Mouse (Mus musculus) forebrain, postnatal 0 days (tissue): Measurements from ENCODE around the gene Tmem198b. TPM values are rescaled to one million over a fixed set of nuclear protein-coding genes. Genes with fewer than 3 reads are reported as not detected.

Source experiments
- ATAC-seq: fragments of 200-750 bp; cut with Nextera tagmentation; 2 replicates; pipeline ENCODE4 v1.8.0; 2017; ENCODE audit warnings: mild to moderate bottlenecking, moderate library complexity
- DNase-seq: peaks from one replicate; pipeline ENCODE4 v3.0.0-alpha.2; 2015
- H3K27ac ChIP-seq: fragments of 300-500 bp; sonication (generic); 2 replicates; pipeline ENCODE4 v1.5.1; 2014; ENCODE audit warnings: low read depth, mild to moderate bottlenecking, antibody characterized with exemption, low read length, moderate library complexity, mixed read lengths
- H3K27me3 ChIP-seq: fragments of 300-500 bp; sonication (generic); 2 replicates; pipeline ENCODE4 v1.6.1; 2014; ENCODE audit warnings: mild to moderate bottlenecking, low read length, mixed read lengths; ENCODE audit not compliant: insufficient read depth
- H3K36me3 ChIP-seq: fragments of 300-500 bp; sonication (generic); 2 replicates; pipeline ENCODE4 v1.6.1; 2014; ENCODE audit warnings: mild to moderate bottlenecking, moderate library complexity; ENCODE audit not compliant: insufficient read depth
- H3K4me1 ChIP-seq: fragments of 300-500 bp; sonication (generic); 2 replicates; pipeline ENCODE4 v1.6.1; 2014; ENCODE audit warnings: antibody characterized with exemption; ENCODE audit not compliant: insufficient read depth
- H3K4me2 ChIP-seq: fragments of 300-500 bp; sonication (generic); 2 replicates; pipeline ENCODE4 v1.6.1; 2014; ENCODE audit warnings: low read depth, mild to moderate bottlenecking, moderate library complexity
- H3K4me3 ChIP-seq: fragments of 300-500 bp; sonication (generic); 2 replicates; pipeline ENCODE4 v1.5.1; 2014; ENCODE audit warnings: low read depth, low read length, mixed read lengths
- H3K9ac ChIP-seq: fragments of 300-500 bp; sonication (generic); 2 replicates; pipeline ENCODE4 v1.6.1; 2014; ENCODE audit warnings: mild to moderate bottlenecking
- H3K9me3 ChIP-seq: fragments of 300-500 bp; sonication (generic); 2 replicates; pipeline ENCODE4 v1.6.1; 2016; ENCODE audit warnings: low read length
- CTCF ChIP-seq: sonication (generic); IDR thresholded peaks from 2 replicates; pipeline ENCODE4 v1.5.1; 2016; ENCODE audit warnings: antibody characterized with exemption, control low read depth, low read depth
- WGBS: fragments of 180-500 bp; shearing (Covaris S2); extraction: QIAGEN DNeasy Blood & Tissue Kit; methylation state at CpG from one replicate; pipeline ENCODE4 v1.1.7; 2014; 5-methylcytosine and 5-hydroxymethylcytosine counted together
- polyA plus RNA-seq: library from polyadenylated mRNA; unstranded; fragments of >200 nt; fragmentation: Nextera tagmentation; extraction: Ambion mirVana; gene quantifications from 2 replicates; pipeline ENCODE4 v1.2.1, GENCODE M21; 2015
- total RNA-seq: library from RNA; depleted of rRNA; stranded (reverse); fragments of >200 nt; gene quantifications from 2 replicates; pipeline ENCODE4 v1.2.3, GENCODE M21; 2014

Tmem198b gene
- total and polyA plus RNA-seq, 2 experiments from 2014 or later, result 12.9 to 14.6 TPM

DNA sequence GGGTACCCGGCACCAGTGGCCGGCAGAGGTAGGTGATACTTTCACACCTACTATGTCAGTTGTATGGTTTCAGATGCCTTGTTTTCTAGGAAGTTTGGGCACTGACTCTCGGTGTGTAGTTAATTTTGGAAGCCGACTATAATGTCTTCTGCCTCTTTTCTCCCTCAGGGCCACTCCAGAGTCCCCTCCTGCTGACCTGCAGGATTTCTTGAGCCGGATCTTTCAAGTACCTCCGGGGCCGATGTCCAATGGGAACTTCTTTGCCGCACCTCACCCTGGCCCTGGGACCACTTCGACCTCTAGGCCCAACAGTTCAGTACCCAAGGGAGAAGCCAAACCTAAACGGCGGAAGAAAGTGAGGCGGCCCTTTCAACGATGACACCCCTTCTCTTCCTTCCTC is 12.9 kb upstream of the Tmem198b start, which contains the start of gene Sarnp:
Gene Sarnp (plus strand): TSS at position 301 of the 400 bp plus-strand sequence.
- ATAC-seq (no peak), DNase-seq (no peak)
- no peak within 1 kb of the TSS for H3K4me3 ChIP-seq
- 91% methylated on average over 13 of the region's 13 CpGs for WGBS
- H3K27ac ChIP-seq, result no peak within 1 kb of the TSS
- no peak within 1 kb of the TSS for H3K9ac ChIP-seq
- H3K4me1 ChIP-seq, result peaks cover 4% of the 10 kb centered on the region; the same call in 1 of the 2 replicates
- H3K4me2 ChIP-seq, result no peak within 1 kb of the TSS
- no peaks in the 10 kb centered on the region for H3K9me3 ChIP-seq
- H3K27me3 ChIP-seq, result no peaks in the 10 kb centered on the region
- peaks cover 57% of the 10 kb centered on the region for H3K36me3 ChIP-seq
- no peak for TF ChIP-seq CTCF

DNA sequence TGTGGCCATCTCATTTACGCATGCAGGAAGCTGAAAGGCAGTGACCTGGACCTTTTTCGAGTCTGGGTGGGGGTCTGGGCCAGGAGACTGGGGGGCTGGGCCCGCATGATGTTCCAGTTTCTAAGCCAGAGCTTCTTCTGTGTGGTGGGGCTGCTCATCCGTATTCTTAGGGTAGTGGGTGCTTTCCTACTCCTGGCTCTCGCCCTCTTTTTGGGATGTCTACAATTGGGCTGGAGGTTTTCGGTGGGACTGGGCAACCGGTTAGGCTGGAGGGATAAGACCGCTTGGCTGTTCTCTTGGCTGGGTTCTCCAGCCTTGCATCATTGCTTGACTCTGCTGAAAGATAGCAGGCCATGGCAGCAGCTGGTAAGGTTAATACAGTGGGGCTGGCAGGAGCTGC is 2.8 kb upstream of the Tmem198b start:
- no peak for TF ChIP-seq CTCF
- 0 out of 2 replicates have a peak overlapping the region, but pooled peaks have one; percentile 0 for H3K4me3 ChIP-seq
- WGBS, result 95% methylated on average over 8 of the region's 8 CpGs
- peak overlapping the region; percentile 81 for H3K4me2 ChIP-seq
- H3K27ac ChIP-seq, result no peak overlapping the region
- H3K9me3 ChIP-seq, result no peaks in the 10 kb centered on the region
- no peaks in the 10 kb centered on the region for H3K27me3 ChIP-seq
- DNase-seq (no peak), ATAC-seq (no peak)
- H3K36me3 ChIP-seq, result 0 out of 2 replicates have a peak, but pooled peaks cover 3% of the 10 kb centered on the region
- no peak overlapping the region for H3K9ac ChIP-seq
- peaks cover 30% of the 10 kb centered on the region for H3K4me1 ChIP-seq

DNA sequence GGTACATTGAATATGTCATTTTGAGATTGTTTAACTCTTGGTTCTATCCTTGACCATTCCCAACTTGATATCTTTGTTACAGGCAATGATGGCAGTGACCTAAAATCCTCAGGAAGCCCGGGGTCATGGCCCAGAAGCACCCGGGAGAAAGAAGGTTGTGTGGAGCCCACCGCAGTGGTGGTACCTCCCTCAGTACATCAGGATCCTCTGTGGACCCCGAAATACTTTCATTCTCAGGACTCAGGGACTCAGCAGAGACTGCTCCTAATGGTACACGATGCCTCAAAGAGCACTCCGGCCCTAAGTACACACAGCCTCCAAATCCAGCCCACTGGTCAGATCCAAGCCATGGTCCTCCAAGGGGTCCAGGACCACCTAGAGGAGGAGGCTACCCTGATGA is 1.9 kb upstream of the Tmem198b start:
- Histone ChIP-seq H3K4me3 (peak overlapping the region; percentile 89), H3K27me3 (no peaks in the 10 kb centered on the region), H3K36me3 (peaks cover 6% of the 10 kb centered on the region; the same call in 1 of the 2 replicates), H3K4me1 (peaks cover 30% of the 10 kb centered on the region), H3K27ac (peak overlapping the region; percentile 98; the same call in 1 of the 2 replicates), H3K4me2 (peak overlapping the region; percentile 81), H3K9ac (peak overlapping the region; percentile 92), H3K9me3 (no peaks in the 10 kb centered on the region)
- WGBS, result 65% methylated on average over 6 of the region's 6 CpGs
- DNase-seq (no peak), ATAC-seq (no peak)
- TF ChIP-seq CTCF, result no peak

DNA sequence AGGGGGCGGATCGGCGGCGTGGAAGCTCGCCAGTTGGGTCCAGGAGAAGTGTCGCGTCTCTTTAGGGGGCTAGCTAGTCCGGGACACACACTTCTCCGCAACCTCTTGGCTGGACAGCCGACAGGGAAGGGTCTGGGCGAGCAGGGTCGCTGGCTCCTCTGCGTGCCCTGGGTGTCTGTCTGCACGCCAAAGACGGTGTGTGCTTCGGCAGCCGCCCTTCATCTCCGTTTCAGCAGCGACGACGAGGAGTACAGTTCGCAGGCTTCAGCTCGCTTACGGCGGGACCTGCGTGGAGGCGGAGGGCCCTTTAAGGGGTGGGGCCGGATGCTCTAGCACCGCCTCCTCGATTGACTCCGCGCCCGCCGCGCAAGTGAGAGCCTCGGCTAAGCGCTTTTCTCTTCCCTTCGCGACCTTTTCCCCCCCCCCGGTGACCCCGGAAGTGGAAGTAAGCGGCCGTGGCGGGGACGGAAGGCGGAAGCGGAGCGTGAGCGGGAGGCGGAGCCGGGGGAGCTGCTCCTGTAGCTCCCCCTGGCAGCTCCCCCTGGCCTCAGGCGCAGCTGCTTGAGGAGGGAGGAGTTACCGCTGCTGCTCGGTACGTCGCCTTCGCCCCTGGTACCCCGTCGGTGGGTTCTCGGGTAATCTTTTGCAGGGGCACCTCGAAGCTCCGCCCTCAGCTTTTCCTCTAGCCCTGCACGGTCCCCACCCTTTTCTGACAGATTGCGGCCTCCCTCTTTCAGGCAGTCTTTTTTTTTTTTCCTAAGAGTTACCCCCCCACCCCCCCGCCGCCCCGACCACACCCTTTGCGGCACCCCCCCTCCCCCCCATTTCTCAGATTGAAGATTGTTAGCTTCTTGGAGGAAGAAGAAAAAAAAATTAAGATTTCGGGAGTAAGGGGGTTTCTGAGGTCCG is 1.2 kb upstream of the Tmem198b start:
- Histone ChIP-seq H3K4me2 (peak overlapping the region; percentile 81), H3K27me3 (no peaks in the 10 kb centered on the region), H3K4me3 (peak overlapping the region; percentile 89), H3K4me1 (peaks cover 30% of the 10 kb centered on the region), H3K27ac (peak overlapping the region; percentile 98), H3K36me3 (peaks cover 9% of the 10 kb centered on the region; the same call in 1 of the 2 replicates), H3K9me3 (no peaks in the 10 kb centered on the region), H3K9ac (peak overlapping the region; percentile 92)
- TF ChIP-seq CTCF, result peak; percentile 43
- DNase-seq (peak; percentile 98), ATAC-seq (peak; percentile 93)
- 2% methylated on average over 69 of the region's 70 CpGs for WGBS

DNA sequence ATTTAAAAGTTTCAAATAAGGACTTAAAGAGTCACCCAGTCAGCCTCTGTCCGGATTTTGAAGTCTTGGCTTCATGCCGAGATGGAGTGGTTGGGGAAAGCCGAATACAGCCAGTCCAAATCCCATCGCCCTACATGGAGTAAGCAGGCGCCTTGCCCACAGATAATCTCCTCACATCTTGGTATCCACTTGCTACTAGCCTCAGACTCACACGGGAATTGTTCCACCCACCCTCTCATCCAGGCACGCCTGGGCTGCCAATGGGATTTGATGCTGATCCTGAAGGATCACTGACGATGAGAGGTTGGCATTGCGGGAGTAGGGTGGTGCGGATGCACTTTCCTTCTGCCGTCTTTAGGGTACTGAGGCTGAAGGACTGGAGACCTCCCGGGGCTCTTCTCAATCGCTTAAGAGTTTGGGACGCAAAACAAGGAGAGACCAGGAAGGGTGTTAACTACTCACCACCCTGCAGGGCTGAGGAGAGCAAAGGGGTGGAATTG is 349 bp downstream of the Tmem198b start, which contains the start of gene Dnajc14:
Gene Dnajc14 (plus strand): TSS at position 292 of the 500 bp plus-strand sequence.
- Histone ChIP-seq H3K27me3 (no peaks in the 10 kb centered on the region), H3K9ac (peak within 1 kb of the TSS; percentile 92), H3K4me3 (peak within 1 kb of the TSS; percentile 89), H3K9me3 (no peaks in the 10 kb centered on the region), H3K36me3 (peaks cover 7% of the 10 kb centered on the region; the same call in 1 of the 2 replicates), H3K27ac (peak within 1 kb of the TSS; percentile 98), H3K4me1 (peaks cover 20% of the 10 kb centered on the region), H3K4me2 (peak within 1 kb of the TSS; percentile 81)
- ATAC-seq (peak; percentile 40), DNase-seq (peak; percentile 82)
- 0% methylated on average over 14 of the region's 14 CpGs for WGBS
- TF ChIP-seq CTCF, result no peak; the same call in 1 of the 2 replicates

DNA sequence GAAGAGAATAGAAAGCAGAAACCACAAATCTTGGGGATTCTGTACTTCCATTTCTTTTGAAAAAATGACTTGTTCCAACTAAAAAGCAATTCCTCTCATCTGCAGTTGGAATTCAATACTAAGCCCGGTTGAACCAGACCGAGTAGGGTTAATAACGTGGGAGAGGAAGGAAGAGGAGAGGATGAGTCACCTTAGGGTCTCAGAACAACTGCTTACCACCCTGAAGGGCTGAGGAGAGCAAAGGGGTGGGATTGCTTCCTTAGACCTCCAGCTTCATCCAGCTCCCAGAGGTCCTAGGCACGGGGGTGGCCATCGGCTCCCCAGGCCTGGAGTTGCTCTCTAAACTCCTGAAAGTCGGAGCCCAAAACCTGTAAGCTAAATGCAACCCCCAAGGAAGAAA is 809 bp downstream of the Tmem198b start:
- ATAC-seq (no peak), DNase-seq (peak; percentile 11)
- Histone ChIP-seq H3K9ac (peak overlapping the region; percentile 92), H3K4me2 (peak overlapping the region; percentile 81), H3K4me1 (peaks cover 16% of the 10 kb centered on the region), H3K36me3 (peaks cover 7% of the 10 kb centered on the region; the same call in 1 of the 2 replicates), H3K4me3 (peak overlapping the region; percentile 89), H3K27ac (peak overlapping the region; percentile 98), H3K9me3 (no peaks in the 10 kb centered on the region), H3K27me3 (no peaks in the 10 kb centered on the region)
- TF ChIP-seq CTCF, result no peak
- WGBS, result 5% methylated on average over 6 of the region's 6 CpGs
